Mouse (Mus musculus): ENCODE measurements at regions not wholly inside any gene's neighbourhood (a gene's known extent, or its start where the extent isn't known, plus 50 kb on each side); places are given as distances from the start of the nearest gene placed in this dataset.

DNA sequence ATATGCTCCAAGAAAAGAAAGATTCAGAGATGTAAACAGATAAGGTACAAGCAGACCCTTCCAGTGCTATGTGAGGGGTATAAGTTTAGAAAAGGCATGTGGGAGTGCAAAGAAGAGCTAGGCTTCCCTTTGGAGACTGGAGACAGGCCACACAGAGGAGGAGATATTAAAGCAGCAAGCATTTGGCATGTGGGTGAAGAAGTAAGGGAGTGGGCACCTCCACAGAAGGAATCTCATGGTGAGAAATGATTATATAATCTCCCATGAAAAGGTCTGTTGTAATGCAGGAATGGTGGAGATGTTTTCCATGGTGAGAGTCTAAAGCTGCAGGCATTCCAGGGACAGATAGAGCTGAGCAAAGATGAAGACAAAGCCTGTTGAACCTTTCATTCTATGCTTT, 778.1 kb downstream of the Nova1 start:
- TF ChIP-seq MAFK (IDR thresholded peaks at IDR 0.05; ENCODE audit: insufficient read depth, low read depth, low read length) (no peak), CHD2 (IDR thresholded peaks at IDR 0.05; ENCODE audit: low read depth, low read length) (no peak), ZC3H11A (IDR thresholded peaks at IDR 0.05; ENCODE audit: borderline replicate concordance, low read depth, low read length) (no peak), ZNF384 (IDR thresholded peaks at IDR 0.05; ENCODE audit: low read depth, low read length) (no peak)

All from ES-E14 (cell line).